Mouse (Mus musculus): ENCODE results near the gene Abhd5. TPM values are rescaled to one million over a fixed set of nuclear protein-coding genes. Genes with fewer than 3 reads are reported as not detected.

Abhd5 gene
- total and polyA plus RNA-seq, 3 experiments: 14.2 to 20.2 TPM; not detected in 1

DNA sequence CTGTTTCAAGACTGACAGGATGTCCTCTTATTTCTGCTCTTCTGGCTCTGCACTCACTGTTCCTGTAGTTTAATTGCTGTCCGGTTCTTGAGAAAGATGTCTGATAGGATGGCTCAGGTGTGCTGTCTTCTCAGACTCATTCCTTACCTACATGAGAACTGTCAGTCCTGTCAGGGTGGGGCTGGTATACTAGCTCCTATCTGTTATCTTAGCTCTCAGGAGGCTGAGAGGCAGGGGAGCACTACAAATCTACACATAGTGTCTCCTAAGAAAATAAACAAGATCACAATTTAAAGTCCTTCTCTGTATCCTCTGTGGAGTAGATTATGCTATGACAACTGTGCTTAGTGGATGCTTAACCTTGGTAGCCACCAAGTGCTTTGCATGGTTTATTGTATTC is 21.6 kb downstream of the Abhd5 start:
- no peaks in the 10 kb centered on the region for H3K27me3 ChIP-seq (ENCODE audit: control insufficient read depth in 1 of 2, insufficient read depth in 2 of 2, low read length in 2 of 2)
- no peak overlapping the region for H3K9ac ChIP-seq (ENCODE audit: control insufficient read depth, low read depth, low read length, poor library complexity, severe bottlenecking)
- H3K9me3 ChIP-seq (replicated peaks; ENCODE audit: insufficient read depth, low read length): no peaks in the 10 kb centered on the region
- no peak overlapping the region for H3K27ac ChIP-seq (ENCODE audit: control insufficient read depth, low read depth, low read length)
- H3K79me2 ChIP-seq (ENCODE audit: control insufficient read depth, insufficient read depth, low read length, poor library complexity): no peaks in the 10 kb centered on the region
- no peak for TF ChIP-seq CHD1 (IDR thresholded peaks at IDR 0.05; ENCODE audit: low read depth, low read length)
- no peak for TF ChIP-seq CHD2 (IDR thresholded peaks at IDR 0.05; ENCODE audit: low read length)
- TF ChIP-seq E2F4 (IDR thresholded peaks at IDR 0.05; ENCODE audit: borderline replicate concordance, low read depth, low read length): no peak
- TF ChIP-seq EP300 (IDR thresholded peaks at IDR 0.05; ENCODE audit: low read depth in 1 of 2, low read length in 2 of 2): no peak
- TF ChIP-seq SIN3A (IDR thresholded peaks at IDR 0.05; ENCODE audit: low read length): no peak
- no peak for TF ChIP-seq KAT2A (conservative IDR thresholded peaks at IDR 0.05; ENCODE audit: low read depth, low read length)
- TF ChIP-seq JUND (IDR thresholded peaks at IDR 0.05; ENCODE audit: low read depth, low read length): no peak
- TF ChIP-seq MAZ (IDR thresholded peaks at IDR 0.05; ENCODE audit: low read depth, low read length): no peak
- TF ChIP-seq SMC3 (IDR thresholded peaks at IDR 0.05; ENCODE audit: low read depth, low read length): no peak
- TF ChIP-seq ZKSCAN1 (IDR thresholded peaks at IDR 0.05; ENCODE audit: low read depth, low read length): no peak
- no peak for TF ChIP-seq GATA1 (IDR thresholded peaks at IDR 0.05; ENCODE audit: low read depth, low read length)
- TF ChIP-seq ELF1 (IDR thresholded peaks at IDR 0.05; ENCODE audit: low read depth, low read length): no peak
- H3K36me3 ChIP-seq (ENCODE audit: control insufficient read depth in 1 of 2, insufficient read depth in 2 of 2, low read length in 2 of 2): peaks cover 0 to 6% of the 10 kb centered on the region in 2 experiments; a peak in 3 of 4 replicates
- H3K4me1 ChIP-seq (ENCODE audit: control insufficient read depth in 1 of 2, insufficient read depth in 2 of 2, low read length in 2 of 2): no peaks in the 10 kb centered on the region
- DNase-seq (ENCODE audit: low read depth, low spot score): no peak
- H3K4me3 ChIP-seq (ENCODE audit: control insufficient read depth in 1 of 2, insufficient read depth in 1 of 2, low read depth in 2 of 2, low read length in 2 of 2): no peak overlapping the region

DNA sequence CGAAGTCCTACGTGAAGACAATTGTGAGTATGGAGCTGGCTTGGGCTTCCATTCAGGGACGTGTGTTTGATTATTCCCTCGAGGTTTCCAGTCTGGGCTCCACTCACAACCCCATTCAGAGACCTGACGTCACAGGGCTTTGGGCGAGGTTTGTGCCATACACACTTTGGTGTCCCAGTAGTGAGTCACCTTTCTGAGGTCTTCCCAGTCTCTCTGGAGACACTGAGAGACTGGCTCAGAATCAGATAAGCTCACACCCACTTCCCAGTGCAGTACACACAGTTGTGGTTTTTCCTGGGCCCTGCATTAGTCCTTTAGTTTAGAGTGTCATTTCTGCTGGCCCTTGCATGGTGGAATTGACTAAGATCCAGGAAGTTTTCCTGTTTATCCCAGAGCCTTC is 27.6 kb downstream of the Abhd5 start:
- H3K79me2 ChIP-seq (ENCODE audit: control insufficient read depth, insufficient read depth, low read length, poor library complexity): no peaks in the 10 kb centered on the region
- no peaks in the 10 kb centered on the region for H3K4me1 ChIP-seq (ENCODE audit: control insufficient read depth in 1 of 2, insufficient read depth in 2 of 2, low read length in 2 of 2)
- no peaks in the 10 kb centered on the region for H3K9me3 ChIP-seq (replicated peaks; ENCODE audit: insufficient read depth, low read length)
- H3K27ac ChIP-seq (ENCODE audit: control insufficient read depth, low read depth, low read length): no peak overlapping the region
- no peak for TF ChIP-seq E2F4 (IDR thresholded peaks at IDR 0.05; ENCODE audit: borderline replicate concordance, low read depth, low read length)
- TF ChIP-seq GATA1 (IDR thresholded peaks at IDR 0.05; ENCODE audit: low read depth, low read length): peak; percentile 46; the same call in 1 of the 2 replicates
- peak; percentile 36 for DNase-seq (ENCODE audit: low read depth, low spot score)
- no peak overlapping the region for H3K4me3 ChIP-seq (ENCODE audit: control insufficient read depth in 1 of 2, insufficient read depth in 1 of 2, low read depth in 2 of 2, low read length in 2 of 2)
- peaks cover 0 to 4% of the 10 kb centered on the region in 2 experiments; a peak in 2 of 4 replicates for H3K36me3 ChIP-seq (ENCODE audit: control insufficient read depth in 1 of 2, insufficient read depth in 2 of 2, low read length in 2 of 2)
- no peak overlapping the region for H3K9ac ChIP-seq (ENCODE audit: control insufficient read depth, low read depth, low read length, poor library complexity, severe bottlenecking)
- H3K27me3 ChIP-seq (ENCODE audit: control insufficient read depth in 1 of 2, insufficient read depth in 2 of 2, low read length in 2 of 2): no peaks in the 10 kb centered on the region

GRCm38 (mm10) chr9:122380959-122381358 is 29.6 kb downstream of the Abhd5 start:
- no peaks in the 10 kb centered on the region for H3K27me3 ChIP-seq (ENCODE audit: control insufficient read depth in 1 of 2, insufficient read depth in 2 of 2, low read length in 2 of 2)
- no peak overlapping the region for H3K4me3 ChIP-seq (ENCODE audit: control insufficient read depth in 1 of 2, insufficient read depth in 1 of 2, low read depth in 2 of 2, low read length in 2 of 2)
- no peak overlapping the region for H3K27ac ChIP-seq (ENCODE audit: control insufficient read depth, low read depth, low read length)
- no peaks in the 10 kb centered on the region for H3K9me3 ChIP-seq (replicated peaks; ENCODE audit: insufficient read depth, low read length)
- no peak for TF ChIP-seq CHD2 (IDR thresholded peaks at IDR 0.05; ENCODE audit: low read length)
- TF ChIP-seq MAZ (IDR thresholded peaks at IDR 0.05; ENCODE audit: low read depth, low read length): no peak
- TF ChIP-seq POLR2A (IDR thresholded peaks at IDR 0.05; ENCODE audit: control insufficient read depth in 1 of 2, insufficient read depth in 1 of 2, low read depth in 1 of 2, low read length in 2 of 2, poor library complexity in 1 of 2): no peak
- no peak for TF ChIP-seq NRF1 (IDR thresholded peaks at IDR 0.05; ENCODE audit: insufficient read depth, low read depth, low read length, poor library complexity, severe bottlenecking)
- no peak for TF ChIP-seq SMC3 (IDR thresholded peaks at IDR 0.05; ENCODE audit: low read depth, low read length)
- no peak for TF ChIP-seq NELFE (IDR thresholded peaks at IDR 0.05; ENCODE audit: low read depth, low read length)
- no peak for TF ChIP-seq USF2 (IDR thresholded peaks at IDR 0.05; ENCODE audit: borderline replicate concordance in 1 of 2, insufficient read depth in 1 of 2, low read depth in 1 of 2, low read length in 2 of 2)
- TF ChIP-seq POLR2AphosphoS2 (IDR thresholded peaks at IDR 0.05; ENCODE audit: low read length): no peak
- no peak for TF ChIP-seq TCF12 (IDR thresholded peaks at IDR 0.05; ENCODE audit: low read depth, low read length)
- no peak for TF ChIP-seq POLR2AphosphoS5 (IDR thresholded peaks at IDR 0.05; ENCODE audit: borderline replicate concordance, low read depth, low read length)
- no peak for TF ChIP-seq HCFC1 (IDR thresholded peaks at IDR 0.05; ENCODE audit: low read depth, low read length)
- no peak for TF ChIP-seq ZKSCAN1 (IDR thresholded peaks at IDR 0.05; ENCODE audit: low read depth, low read length)
- TF ChIP-seq E2F4 (IDR thresholded peaks at IDR 0.05; ENCODE audit: borderline replicate concordance, low read depth, low read length): no peak
- no peak for TF ChIP-seq UBTF (IDR thresholded peaks at IDR 0.05; ENCODE audit: borderline replicate concordance, insufficient read depth, low read depth, low read length)
- TF ChIP-seq MEF2A (IDR thresholded peaks at IDR 0.05; ENCODE audit: extremely low read depth, insufficient replicate concordance, low read depth, low read length, poor library complexity, severe bottlenecking): no peak
- no peak for TF ChIP-seq MYC (IDR thresholded peaks at IDR 0.05; ENCODE audit: low read depth, low read length)
- TF ChIP-seq ELF1 (IDR thresholded peaks at IDR 0.05; ENCODE audit: low read depth, low read length): no peak
- peaks cover 0 to 4% of the 10 kb centered on the region in 2 experiments; a peak in 2 of 4 replicates for H3K36me3 ChIP-seq (ENCODE audit: control insufficient read depth in 1 of 2, insufficient read depth in 2 of 2, low read length in 2 of 2)
- H3K79me2 ChIP-seq (ENCODE audit: control insufficient read depth, insufficient read depth, low read length, poor library complexity): no peaks in the 10 kb centered on the region
- no peak overlapping the region for H3K9ac ChIP-seq (ENCODE audit: control insufficient read depth, low read depth, low read length, poor library complexity, severe bottlenecking)
- no peak for DNase-seq (ENCODE audit: low read depth, low spot score)
- H3K4me1 ChIP-seq (ENCODE audit: control insufficient read depth in 1 of 2, insufficient read depth in 2 of 2, low read length in 2 of 2): no peaks in the 10 kb centered on the region

All from MEL (cell line).